Mouse (Mus musculus) hindbrain, embryonic 10.5 days (tissue): ENCODE data around the gene Gm6882. TPM values are rescaled to one million over a fixed set of nuclear protein-coding genes. Genes with fewer than 3 reads are reported as not detected.
"Not testable (repeated sequence)": the region's sequence is repeated elsewhere in the genome, so short reads cannot be mapped to it uniquely, and the experiment has no call there.

Source experiments
- DNase-seq: peaks from one replicate; pipeline ENCODE4 v3.0.0-alpha.2; 2017; ENCODE audit warnings: low spot score
- H3K27ac ChIP-seq: fragments of 300-500 bp; sonication (generic); 2 replicates; pipeline ENCODE4 v1.5.1; 2016; ENCODE audit warnings: mild to moderate bottlenecking, moderate library complexity
- H3K27me3 ChIP-seq: fragments of 300-500 bp; sonication (generic); 2 replicates; pipeline ENCODE4 v1.6.1; 2016; ENCODE audit warnings: mild to moderate bottlenecking; ENCODE audit not compliant: poor library complexity, insufficient read depth, severe bottlenecking
- H3K36me3 ChIP-seq: fragments of 300-500 bp; sonication (generic); 2 replicates; pipeline ENCODE4 v1.6.1; 2016; ENCODE audit warnings: mild to moderate bottlenecking, moderate library complexity
- H3K4me1 ChIP-seq: fragments of 300-500 bp; sonication (generic); replicated peaks from 2 replicates; pipeline ENCODE4 v1.6.1; 2016; ENCODE audit warnings: mild to moderate bottlenecking
- H3K4me3 ChIP-seq: fragments of 300-500 bp; sonication (generic); 2 replicates; pipeline ENCODE4 v1.5.1; 2016; ENCODE audit warnings: mild to moderate bottlenecking, moderate library complexity
- H3K9me3 ChIP-seq: fragments of 300-500 bp; sonication (generic); 2 replicates; pipeline ENCODE4 v1.6.1; 2016; ENCODE audit warnings: mild to moderate bottlenecking, moderate library complexity
- WGBS: fragments of 180-500 bp; shearing (Covaris S2); methylation state at CpG from one replicate; pipeline ENCODE4 v1.1.7; 2016; 5-methylcytosine and 5-hydroxymethylcytosine counted together
- polyA plus RNA-seq: library from polyadenylated mRNA; unstranded; fragments of >200 nt; fragmentation: Nextera tagmentation; extraction: Ambion mirVana; gene quantifications from 2 replicates; pipeline ENCODE4 v1.2.1, GENCODE M21; 2016

The Gm6882 gene
- not detected in 2 replicates for polyA plus RNA-seq

DNA sequence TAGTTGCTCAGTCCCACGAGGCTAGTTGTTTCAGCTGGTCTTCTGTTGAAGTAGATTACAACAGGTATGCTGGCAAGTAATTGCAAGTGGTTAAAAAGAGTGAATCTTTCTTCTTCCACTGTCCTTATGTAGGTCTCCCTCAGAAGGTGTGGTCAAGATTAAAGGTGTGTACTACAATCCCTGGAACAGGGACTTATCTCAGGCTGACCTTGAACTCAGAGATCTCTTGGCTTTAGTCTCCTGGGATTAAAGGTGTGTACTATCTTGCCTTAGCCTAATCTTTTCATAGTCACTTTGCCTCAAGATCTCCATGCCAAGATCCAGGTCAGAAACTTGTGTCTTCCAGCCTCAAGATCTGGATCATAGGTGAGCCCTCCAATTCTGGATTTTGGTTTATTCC, at the start of gene Gm6882:
TSS of gene Gm6882 (minus strand) at position 101 of the 400 bp plus-strand sequence.
- H3K4me1 ChIP-seq, H3K27ac ChIP-seq, H3K36me3 ChIP-seq, H3K4me3 ChIP-seq, DNase-seq, H3K9me3 ChIP-seq, H3K27me3 ChIP-seq: not testable (repeated sequence)
- WGBS = 30% methylated on average over 1 of the region's 1 CpGs

Other genes with a start within 250 kb of the Gm6882 start
- gene Gm5157, start 242.3 kb downstream of the Gm6882 start, polyA plus RNA-seq = not detected in 2 replicates
- not detected in 2 replicates for gene Vmn1r124, start 172.1 kb downstream of the Gm6882 start, polyA plus RNA-seq
- gene Vmn1r125, start 160.6 kb downstream of the Gm6882 start, polyA plus RNA-seq = not detected in 2 replicates
- gene Vmn1r126, start 131.3 kb downstream of the Gm6882 start, polyA plus RNA-seq = not detected in 2 replicates
- gene Vmn1r127, start 112.9 kb downstream of the Gm6882 start, polyA plus RNA-seq = not detected in 2 replicates
- gene Vmn1r128, start 83.4 kb downstream of the Gm6882 start, polyA plus RNA-seq = not detected in 2 replicates
- gene Vmn1r129, start 71.5 kb downstream of the Gm6882 start, polyA plus RNA-seq = not detected in 2 replicates
- gene Vmn1r130, start 79.0 kb upstream of the Gm6882 start, polyA plus RNA-seq = not detected in 2 replicates
- not detected in 2 replicates for gene Vmn1r131, start 113.3 kb upstream of the Gm6882 start, polyA plus RNA-seq
- not detected in 2 replicates for gene Vmn1r132, start 181.3 kb upstream of the Gm6882 start, polyA plus RNA-seq